Mouse (Mus musculus) adrenal gland, postnatal 4 days (tissue): ENCODE results near the gene Syne1. TPM values are rescaled to one million over a fixed set of nuclear protein-coding genes. Genes with fewer than 3 reads are reported as not detected.
A peak's percentile ranks its signal among the peaks of the same experiment; 100 is the strongest.

Source experiments
- DNase-seq, 2 experiments: peaks; one replicate each; pipeline ENCODE4 v3.0.0; 2021 to 2022; ENCODE audit warnings: low spot score in 2 of 2, mixed read lengths in 2 of 2
- total RNA-seq, 2 experiments: library from RNA; stranded (reverse); gene quantifications; 2 replicates each; pipeline ENCODE4 v1.2.3; 2021

Syne1 gene
- total RNA-seq, 2 experiments from 2014 or later, result 24.9 to 25.9 TPM

DNA sequence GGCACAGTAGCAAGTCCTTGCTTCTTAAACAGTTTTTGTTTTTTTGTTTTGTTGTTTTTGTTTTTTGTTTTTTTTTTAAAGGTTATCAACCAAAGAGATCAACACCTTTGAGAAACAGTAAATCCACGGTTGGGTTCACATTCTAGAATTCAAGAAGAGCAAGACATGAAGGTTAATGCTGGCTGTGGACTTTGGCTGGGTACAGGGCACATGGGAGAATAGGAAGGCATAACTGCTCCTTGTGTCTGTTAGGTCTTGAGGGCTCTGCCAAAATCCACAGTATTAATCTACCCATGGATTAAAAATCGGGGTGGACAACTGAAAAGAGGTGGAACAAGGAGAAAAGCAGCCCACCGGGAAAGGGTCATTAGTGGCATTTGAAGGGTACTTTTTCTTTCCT is 388.0 kb downstream of the Syne1 start:
- no peak for DNase-seq

DNA sequence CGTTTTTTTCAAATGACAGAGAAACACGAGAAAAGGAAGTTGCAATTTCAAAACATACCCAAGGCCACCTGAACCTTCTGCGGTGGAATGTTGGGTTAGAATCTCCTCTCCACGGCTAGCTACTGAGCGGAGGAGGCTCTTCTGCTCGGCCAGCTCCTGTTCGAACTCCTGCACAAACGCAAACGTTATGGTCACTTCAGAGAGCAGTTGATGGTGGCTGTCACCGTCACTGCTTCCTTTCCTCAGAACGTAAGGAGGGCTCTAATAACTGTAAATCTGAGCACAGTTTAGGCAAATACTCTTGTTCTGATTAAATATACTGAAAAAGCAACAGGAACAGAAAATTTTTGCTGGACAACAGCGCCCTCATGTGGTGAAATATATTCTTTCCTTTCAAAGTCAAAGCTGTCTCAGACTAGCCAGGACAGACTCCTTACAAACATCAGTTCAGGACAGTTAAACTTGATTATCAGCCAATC is 389.8 kb downstream of the Syne1 start:
- DNase-seq, result peak in 1 of 2 experiments; percentile 20

DNA sequence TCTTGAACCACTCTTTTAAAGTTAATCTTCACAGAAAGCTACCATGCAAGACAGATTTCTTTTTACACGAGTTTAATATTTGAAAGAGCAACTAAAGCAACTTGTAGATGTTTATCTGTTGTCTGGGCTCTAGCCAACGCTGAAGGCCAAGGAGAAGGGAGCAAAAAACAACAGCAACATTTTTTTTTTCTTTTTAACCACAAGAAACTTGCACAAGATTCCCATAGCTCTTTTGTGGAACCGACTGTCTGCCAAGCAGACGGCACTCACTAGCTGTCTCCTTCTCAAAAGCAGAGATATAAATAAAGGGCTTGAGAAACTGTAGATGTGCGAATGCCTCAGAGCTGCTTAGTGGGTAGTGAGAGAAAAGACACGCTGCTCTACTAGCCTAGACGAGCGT is 391.6 kb downstream of the Syne1 start:
- no peak for DNase-seq

DNA sequence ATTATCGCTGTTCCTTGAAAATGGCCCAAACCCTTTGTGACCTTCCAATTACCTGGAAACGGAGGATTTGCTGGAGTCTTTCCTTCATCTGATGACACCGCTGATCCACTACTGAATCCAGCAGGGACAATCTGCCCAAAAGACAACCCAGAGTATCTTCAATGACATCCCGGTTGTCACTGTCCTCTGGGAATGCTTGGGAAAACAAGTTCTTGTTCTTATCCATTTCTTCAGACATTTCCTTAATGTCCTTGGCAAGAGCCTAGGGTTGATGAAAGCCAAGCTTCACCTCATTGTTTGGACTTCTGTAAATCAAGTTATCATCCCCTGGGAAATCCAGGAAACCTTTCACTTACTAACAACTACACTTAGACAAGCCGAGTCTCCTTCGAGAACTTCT is 398.2 kb downstream of the Syne1 start:
- DNase-seq, result no peak

DNA sequence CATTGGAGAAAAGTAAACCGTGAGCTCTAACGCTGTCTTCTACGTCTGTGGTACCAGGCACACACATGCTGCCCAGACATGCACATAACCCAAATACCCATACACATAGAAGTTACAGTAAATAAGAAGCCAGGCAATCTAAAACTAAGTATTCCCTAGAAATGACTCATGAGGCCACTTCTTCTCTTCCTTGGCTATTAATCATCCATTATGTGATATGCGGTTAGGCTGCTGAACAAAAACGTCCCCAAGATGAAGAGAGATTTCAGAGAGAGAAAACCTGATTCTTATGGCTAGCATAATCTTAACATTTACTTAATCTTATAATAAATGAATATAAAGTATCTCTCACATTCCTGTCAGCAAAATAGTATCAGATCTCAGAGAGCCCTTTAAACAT is 409.8 kb downstream of the Syne1 start:
- no peak for DNase-seq

DNA sequence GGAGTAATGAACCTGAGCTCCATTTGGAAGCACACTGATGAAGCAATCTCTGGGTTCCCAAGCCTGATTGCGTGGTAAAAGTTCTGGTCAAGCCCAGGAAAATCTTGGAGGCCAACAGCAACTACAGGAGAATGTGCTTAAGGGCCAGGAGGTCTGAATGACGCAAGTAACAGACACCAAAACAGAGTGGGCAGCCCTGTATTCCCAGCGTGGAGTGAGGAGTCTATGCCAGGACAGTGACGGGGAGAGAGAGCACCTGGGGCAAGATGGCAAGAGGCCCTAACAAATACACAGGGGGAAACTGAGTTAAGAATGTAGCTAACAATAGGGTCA is 411.4 kb downstream of the Syne1 start:
- DNase-seq, result no peak

DNA sequence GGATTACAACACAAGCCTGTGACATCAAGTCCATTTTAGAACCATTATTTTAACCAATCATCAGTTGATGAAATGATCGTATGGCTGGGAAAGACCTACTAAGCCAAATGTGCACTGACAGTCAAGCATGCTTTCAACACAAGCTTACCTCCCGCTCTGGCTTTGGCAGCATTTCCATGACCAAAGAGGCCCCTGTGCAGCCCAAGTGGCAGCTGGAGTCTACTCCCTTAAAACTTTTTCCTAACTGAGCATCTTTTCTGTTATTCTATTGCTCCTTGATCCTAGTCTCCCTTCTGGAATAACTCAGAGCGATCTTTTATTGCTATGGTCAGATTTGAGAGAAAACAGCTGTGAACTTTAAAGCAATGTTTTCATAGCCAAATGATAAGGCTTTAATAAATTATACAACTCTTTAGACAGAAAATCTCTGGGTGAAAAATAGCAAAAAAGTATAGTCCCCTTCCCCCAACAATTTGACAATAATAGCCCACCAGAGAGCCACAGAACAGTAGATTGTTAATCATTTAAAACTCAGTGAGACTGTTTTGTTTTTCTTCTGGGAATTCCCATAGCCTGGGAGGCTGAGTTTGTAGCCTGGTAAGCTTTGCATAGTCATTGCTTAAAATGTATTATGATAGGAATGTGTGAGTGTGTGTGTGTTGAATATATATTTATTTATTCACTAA is 411.9 kb downstream of the Syne1 start:
- no peak for DNase-seq

DNA sequence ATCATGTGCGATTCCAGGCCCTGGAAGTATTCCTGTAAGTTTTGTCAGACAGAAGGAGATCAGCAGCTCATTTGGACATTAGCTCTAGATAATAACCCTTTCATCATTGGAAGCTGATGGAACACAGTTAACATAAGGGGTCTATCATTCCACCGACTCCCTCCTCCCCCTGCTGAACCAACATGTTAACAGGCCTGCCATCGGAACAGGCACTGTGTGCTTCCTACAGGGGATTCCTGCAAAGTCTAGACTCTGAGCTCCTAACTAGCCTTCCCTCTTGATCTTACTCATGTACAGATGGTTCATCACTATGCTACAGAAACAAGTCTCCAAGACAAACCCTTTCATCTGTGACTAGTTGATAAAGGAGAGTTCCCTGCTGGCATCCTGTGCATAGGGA is 419.2 kb downstream of the Syne1 start:
- DNase-seq, result no peak

DNA sequence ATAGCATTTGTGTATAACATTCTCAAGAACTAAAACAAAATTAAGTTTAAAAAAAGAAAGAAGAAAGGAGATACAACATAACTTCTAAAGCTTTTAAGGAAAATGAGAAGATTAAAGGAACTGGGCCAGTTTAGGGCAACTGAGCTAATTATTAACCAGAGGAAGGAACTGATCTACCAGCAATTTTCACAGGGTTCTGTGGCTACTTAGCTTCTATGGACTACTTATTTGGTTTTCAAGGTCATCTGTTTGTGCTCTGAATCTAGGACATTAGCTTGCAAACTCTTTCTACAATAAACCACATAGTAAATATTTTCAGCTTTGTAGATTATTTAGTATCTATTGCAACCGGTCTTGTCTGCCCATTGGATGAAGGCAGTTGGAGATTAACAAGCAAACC is 420.8 kb downstream of the Syne1 start:
- DNase-seq, result no peak

DNA sequence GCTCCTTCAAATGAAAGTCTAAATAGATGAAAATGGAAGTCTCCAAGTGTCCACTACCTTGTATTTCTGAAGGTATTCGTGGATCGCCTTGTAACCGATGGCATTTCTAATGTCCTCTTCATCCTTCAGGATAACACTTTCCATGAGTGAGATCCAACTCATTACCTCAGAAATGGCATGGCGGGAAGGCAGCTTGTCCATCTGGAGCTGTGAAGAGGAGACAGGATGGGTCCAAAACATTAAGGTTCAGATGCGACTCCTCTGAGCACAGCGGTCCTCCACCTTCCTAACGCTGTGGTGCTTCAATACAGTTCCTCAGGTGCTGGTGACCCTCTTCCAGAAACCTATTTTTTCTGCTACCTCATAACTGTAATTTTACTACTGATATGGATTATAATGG is 426.5 kb downstream of the Syne1 start:
- DNase-seq, result no peak

DNA sequence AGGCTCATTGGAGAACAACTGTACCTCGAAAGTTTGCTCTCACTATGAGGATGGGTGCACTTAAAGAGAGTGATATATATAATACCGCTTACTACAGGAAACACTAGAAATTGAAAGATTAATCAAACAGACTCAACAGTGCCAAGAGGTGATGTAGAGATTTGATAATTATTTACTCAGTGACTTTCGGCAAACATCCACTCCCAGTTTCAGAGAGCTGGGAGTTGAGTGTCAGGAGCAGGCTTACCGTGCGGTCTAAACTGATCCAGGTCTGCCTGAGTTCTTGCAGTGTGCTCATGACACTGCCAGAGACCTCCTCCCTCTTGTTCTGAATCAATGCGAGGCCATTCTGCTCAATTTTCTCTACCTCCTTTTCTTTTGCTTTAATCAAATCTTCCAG is 434.6 kb downstream of the Syne1 start:
- no peak for DNase-seq

DNA sequence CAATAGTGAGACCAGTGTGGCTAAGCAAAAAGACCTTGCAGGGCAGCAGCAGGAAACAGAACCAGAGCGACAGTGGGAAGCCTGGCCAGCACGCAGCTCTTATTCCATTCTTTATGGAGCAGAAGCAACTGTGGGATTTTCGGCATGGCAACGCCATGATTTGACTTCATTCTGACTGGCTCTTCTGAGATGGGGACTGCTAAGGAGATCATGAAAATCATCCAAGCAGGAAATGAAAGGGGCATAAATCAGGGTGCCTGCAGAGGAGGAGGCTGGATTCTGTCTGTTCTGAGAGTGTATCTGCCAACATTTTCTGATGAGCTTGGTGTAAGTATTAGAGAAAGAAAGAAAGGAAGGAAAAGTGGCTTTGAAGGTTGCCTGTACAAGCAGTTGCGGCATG is 435.1 kb downstream of the Syne1 start:
- DNase-seq, result no peak

DNA sequence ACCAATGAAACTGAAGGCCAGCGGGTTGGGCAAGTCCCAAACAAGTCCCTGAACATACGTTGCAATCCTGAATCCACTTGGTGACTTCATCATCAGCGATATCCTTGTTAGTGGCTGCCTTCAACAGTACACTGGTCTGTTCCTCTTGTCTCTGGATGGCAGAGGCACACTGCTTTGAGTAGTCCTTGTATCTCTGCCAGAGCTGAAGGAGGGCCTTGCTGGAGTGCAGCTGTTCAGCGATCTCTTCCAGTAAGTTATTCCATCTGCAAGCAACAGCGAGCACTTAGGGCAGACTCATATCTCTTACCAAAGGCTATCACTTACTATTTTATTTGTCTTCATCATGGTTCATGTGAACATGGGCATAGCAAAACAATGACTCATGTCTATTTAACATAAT is 440.5 kb downstream of the Syne1 start:
- DNase-seq, result no peak

DNA sequence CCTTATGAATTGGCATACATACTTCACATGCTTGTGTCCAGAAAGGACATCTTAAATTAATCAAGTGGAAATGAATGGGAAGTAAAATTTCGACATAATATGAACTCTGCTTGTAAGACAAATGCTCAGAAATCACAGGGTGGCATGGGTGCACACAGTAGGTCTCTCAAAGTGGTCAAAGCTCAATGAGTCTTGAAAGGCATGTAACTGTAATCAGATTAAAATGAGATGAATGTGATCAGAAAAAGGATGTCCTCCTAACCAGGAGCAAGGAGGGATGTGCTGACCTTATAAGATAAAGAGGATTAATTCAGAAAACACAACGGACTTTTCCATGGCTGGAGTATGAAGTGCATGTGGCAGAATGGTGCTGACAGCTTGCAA is 453.5 kb downstream of the Syne1 start:
- DNase-seq, result no peak

DNA sequence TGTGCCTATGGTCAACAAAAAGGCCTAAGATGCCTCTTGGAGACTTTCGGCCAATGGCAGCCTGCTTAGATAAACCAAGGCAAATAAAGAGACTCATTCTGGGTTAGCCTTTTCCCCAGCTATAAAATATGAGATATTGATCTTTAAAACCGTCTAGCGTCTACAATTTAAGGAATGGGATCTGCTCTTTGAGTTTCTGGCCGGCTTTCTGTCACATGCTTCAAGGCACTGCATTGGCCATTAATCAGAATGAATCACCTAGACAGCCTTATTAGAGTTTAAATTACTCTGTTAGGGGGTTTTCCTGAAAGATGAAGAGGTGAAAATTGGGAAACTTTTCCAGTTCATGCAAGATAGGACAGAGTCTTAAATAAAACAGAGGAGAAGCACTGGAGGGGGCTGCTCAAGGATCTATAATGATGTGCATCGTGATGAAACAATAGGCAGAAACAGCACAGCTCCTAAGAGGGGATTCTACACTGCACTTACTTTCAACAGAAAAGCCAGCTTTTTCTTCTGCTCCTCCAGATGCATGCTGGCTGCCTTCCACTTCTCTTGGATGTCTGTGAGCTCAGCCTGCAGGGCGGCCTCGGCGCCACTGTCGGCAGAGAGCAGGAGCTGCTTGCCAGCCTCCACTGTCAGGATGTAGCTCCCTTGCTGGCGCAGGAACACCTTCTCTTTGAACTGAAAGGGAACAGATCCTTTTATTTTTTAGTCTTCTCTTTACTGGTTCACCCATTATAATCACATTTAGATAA is 454.1 kb downstream of the Syne1 start:
- no peak for DNase-seq

DNA sequence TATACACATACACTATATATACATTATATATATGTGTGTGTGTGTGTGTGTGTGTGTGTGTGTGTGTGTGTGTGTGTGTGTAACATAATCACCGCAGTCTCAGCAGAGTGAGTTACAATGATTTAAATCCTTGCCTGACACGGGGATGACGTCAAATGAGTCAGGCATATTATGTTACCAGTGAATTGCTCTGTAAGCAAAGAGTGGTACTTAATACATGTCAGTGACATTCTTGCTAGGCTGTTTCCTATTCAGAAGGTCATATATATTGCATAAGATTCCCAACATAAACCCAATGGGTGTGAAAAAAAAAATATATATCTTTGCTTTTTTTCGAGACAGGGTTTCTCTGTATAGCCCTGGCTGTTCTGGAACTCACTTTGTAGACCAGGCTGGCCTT is 462.1 kb downstream of the Syne1 start:
- no peak for DNase-seq

DNA sequence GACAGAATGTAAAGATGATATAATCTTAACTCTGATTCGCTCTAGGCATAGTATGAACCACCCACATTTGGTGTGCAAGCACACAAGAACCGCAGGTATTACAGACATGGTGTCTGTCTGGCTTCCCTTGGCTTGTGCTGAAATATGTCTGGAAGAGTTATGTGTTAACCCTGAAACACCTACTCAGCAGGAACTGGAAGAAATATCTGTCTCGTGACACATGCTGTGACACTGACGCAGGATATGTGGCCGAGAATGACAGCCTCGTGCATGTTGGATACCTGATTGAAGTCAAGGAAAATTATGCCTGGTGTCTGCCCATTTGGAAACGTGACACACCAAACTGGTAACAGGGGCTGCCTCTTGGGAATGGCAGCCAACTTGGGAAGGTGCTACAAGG is 463.9 kb downstream of the Syne1 start:
- DNase-seq, result no peak

DNA sequence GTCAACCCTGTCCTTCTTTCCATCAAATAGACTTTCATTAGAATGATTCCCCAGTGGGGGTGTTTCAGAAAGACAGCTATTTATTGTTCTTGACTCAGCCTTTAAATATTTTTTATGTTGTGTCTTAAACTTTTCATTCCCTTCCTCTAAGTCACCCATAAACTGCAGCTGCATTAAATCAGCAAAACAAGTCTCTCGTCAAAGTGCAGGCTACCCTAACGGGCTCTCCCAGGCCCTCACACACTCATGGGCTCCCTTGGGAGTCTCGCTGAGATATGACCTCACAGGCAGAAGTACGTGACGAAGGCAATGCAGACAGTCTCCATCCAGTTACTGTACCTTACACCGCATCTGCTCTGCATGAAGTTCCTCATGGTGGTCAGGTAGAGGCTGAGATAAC is 465.0 kb downstream of the Syne1 start:
- DNase-seq, result no peak

DNA sequence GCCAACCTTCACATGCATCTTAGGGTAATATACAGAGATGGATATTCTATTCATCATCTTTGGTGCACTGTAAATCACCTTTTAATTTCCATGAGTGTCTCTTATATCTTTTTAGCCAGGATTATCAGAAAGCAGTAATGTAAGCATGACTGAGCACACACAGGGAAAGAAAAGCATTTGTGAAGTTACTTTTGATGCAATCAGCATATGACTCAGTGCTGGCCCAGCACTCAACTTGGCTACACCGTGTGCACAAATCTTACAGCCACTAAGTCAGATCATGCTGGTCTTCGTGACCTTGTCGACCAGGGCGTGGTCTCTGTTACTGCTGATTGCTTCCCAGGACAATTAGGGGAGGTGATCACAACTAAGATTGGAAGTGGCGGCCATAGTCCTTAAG is 465.5 kb downstream of the Syne1 start:
- DNase-seq, result no peak

DNA sequence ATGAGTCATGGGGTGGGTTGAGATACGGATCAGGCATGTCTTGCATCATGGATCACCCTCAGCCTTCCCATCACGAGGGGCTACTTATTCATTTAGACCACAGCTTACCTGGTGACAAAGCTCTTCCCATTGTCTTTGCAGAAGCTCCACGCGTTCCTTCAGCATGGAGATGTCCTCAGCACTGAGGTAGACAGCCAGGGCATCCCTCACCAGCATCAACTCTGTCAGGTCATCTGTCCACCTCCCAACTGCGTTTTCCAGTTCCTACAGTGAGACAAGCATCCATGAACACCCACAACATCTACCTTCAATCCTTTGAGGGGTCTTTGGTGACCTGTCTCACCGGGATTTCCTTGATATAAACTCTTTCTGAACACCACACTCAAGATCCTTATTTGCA is 467.6 kb downstream of the Syne1 start:
- DNase-seq, result no peak

DNA sequence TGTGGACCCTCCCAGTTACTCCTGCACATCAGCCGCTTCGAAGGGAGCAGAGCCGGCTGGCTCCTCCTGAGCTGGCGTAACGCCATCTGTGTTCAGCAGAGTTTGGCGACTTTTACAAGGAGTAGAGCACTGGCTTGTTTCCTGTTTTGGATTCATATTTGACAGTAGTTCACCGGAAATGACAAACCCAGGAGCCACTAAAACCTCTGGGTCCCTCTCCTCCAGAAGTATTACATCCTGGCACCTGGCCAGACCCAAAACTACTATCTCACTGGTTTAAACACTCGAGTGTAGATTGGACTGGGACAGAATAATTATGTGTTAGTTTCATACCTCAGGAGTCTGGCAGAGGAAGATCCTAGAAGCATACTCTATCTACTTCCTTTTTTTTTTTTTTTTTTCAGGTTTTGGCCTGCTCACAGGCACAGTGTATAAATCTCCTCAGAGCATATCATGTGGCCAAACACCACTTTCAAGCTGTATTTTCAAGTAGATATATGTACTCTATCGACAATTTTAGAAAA is 471.3 kb downstream of the Syne1 start:
- DNase-seq, result no peak

DNA sequence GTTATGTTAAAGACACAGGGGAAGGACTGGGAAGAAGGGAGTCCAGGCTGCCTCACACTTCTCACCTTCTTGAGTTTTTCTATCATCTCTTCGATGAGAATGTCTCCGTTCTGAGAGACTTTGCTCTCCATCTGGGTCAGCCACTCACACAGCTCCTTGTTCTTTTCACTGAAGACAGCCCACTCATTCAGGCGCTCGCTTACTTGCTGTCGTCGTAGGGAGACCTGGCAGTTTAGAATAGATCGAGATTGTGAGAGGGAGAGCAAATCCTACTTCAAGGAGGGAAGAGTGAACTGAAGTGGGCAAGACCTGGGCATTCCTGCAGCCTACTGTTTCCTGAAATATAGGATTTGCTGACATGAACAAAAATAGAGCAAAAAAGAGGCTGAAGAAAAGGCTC is 475.6 kb downstream of the Syne1 start:
- DNase-seq, result no peak

DNA sequence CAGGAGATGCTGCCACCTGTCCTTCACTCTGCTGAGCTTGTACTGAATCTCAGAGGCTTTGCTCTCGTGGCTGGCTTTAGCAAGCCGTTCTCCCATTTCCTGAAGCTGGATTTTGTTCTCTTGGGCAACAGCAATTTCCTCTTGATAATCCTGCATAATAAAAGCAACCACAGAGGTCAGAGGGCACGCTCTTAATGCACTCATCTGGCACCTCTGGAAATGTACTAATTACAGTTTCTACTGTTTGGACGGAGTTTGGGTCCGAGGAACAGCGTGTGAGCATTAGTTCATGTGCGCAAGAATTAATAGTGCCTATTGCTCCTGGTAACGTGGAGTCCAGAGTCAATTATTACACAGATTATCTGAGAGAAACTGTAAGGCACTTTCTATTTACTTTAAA is 479.2 kb downstream of the Syne1 start:
- no peak for DNase-seq
